Mouse (Mus musculus) MEL (cell line): ENCODE measurements at regions not wholly inside any gene's neighbourhood (a gene's known extent, or its start where the extent isn't known, plus 50 kb on each side); places are given as distances from the start of the nearest gene placed in this dataset.

ENCODE experiments used
- CTCF ChIP-seq, 3 experiments: IDR thresholded peaks in 2 of 3; conservative IDR thresholded peaks in 1 of 3; 2 replicates each; pipeline ENCODE4 v1.5.1; 2011 to 2012; ENCODE audit warnings: low read length in 3 of 3, low read depth in 2 of 3, mild to moderate bottlenecking in 2 of 3, improper control_type of control experiment in 1 of 3, inconsistent platforms in 1 of 3, mixed read lengths in 1 of 3, moderate library complexity in 1 of 3; ENCODE audit not compliant: control insufficient read depth in 1 of 3, insufficient read depth in 1 of 3, poor library complexity in 1 of 3, severe bottlenecking in 1 of 3
- EP300 ChIP-seq, 2 experiments: IDR thresholded peaks; 2 replicates each; pipeline ENCODE4 v1.6.1; 2011; ENCODE audit warnings: improper control_type of control experiment in 2 of 2, low read length in 2 of 2, low read depth in 1 of 2, mild to moderate bottlenecking in 1 of 2
- JUND ChIP-seq: IDR thresholded peaks from 2 replicates; pipeline ENCODE4 v1.6.1; 2011; ENCODE audit warnings: low read depth, mild to moderate bottlenecking, improper control_type of control experiment, low read length
- MAX ChIP-seq: IDR thresholded peaks from 2 replicates; pipeline ENCODE4 v1.6.1; 2011; ENCODE audit warnings: low read length, improper control_type of control experiment
- MEF2A ChIP-seq: IDR thresholded peaks from 2 replicates; pipeline ENCODE4 v1.6.1; 2014; ENCODE audit warnings: low read depth, mild to moderate bottlenecking, inconsistent platforms, low read length, improper control_type of control experiment; ENCODE audit not compliant: poor library complexity, insufficient replicate concordance, severe bottlenecking; ENCODE audit errors: extremely low read depth
- POLR2A ChIP-seq, 2 experiments: IDR thresholded peaks; 2 replicates each; pipeline ENCODE4 v1.6.1; 2011 to 2012; ENCODE audit warnings: low read length in 2 of 2, mild to moderate bottlenecking in 2 of 2, control low read depth in 1 of 2, improper control_type of control experiment in 1 of 2, low read depth in 1 of 2, moderate library complexity in 1 of 2; ENCODE audit not compliant: control insufficient read depth in 1 of 2, insufficient read depth in 1 of 2, poor library complexity in 1 of 2
- SIN3A ChIP-seq: IDR thresholded peaks from 2 replicates; pipeline ENCODE4 v1.6.1; 2012; ENCODE audit warnings: low read length, improper control_type of control experiment, inconsistent platforms
- TCF12 ChIP-seq: IDR thresholded peaks from 2 replicates; pipeline ENCODE4 v1.6.1; 2014; ENCODE audit warnings: low read depth, mild to moderate bottlenecking, inconsistent platforms, low read length, improper control_type of control experiment, moderate library complexity

GRCm38 (mm10) chr9:47408061-47408460, 121.9 kb upstream of the Cadm1 start:
- TF ChIP-seq CTCF (IDR thresholded peaks at IDR 0.05 in 2 of 3, conservative IDR thresholded peaks at IDR 0.05 in 1 of 3; ENCODE audit: control insufficient read depth in 1 of 3, insufficient read depth in 1 of 3, low read depth in 2 of 3, low read length in 3 of 3, poor library complexity in 1 of 3, severe bottlenecking in 1 of 3), result no peak
- TF ChIP-seq POLR2A (IDR thresholded peaks at IDR 0.05; ENCODE audit: control insufficient read depth in 1 of 2, insufficient read depth in 1 of 2, low read depth in 1 of 2, low read length in 2 of 2, poor library complexity in 1 of 2), result no peak
- TF ChIP-seq SIN3A, result no peak
- TF ChIP-seq MAX, result no peak
- no peak for TF ChIP-seq EP300 (IDR thresholded peaks at IDR 0.05; ENCODE audit: low read depth in 1 of 2, low read length in 2 of 2)
- no peak for TF ChIP-seq JUND
- TF ChIP-seq MEF2A, result no peak
- no peak for TF ChIP-seq TCF12
